Mouse (Mus musculus): Measurements from ENCODE around the gene Sval1.

The Sval1 gene

GRCm38 (mm10) chr6:41951330-41951729 lies at the start of gene Sval1:
Sval1 (plus strand) TSS chr6:41951630.
- no peak for DNase-seq (ENCODE audit: extremely low read depth, insufficient read length, low spot score)

- no peak for DNase-seq (ENCODE audit: extremely low read depth, insufficient read length, low spot score)
These were observed 39.8 kb upstream of the Sval1 start for GRCm38 (mm10) chr6:41911625-41912024.

GRCm38 (mm10) chr6:41914883-41915282 lies 36.5 kb upstream of the Sval1 start:
- peak; percentile 16 for DNase-seq (ENCODE audit: extremely low read depth, insufficient read length, low spot score)

- DNase-seq (ENCODE audit: extremely low read depth, insufficient read length, low spot score): no peak
These were observed 16.4 kb downstream of the Sval1 start, which contains the start of gene Sval3 for GRCm38 (mm10) chr6:41967840-41968239. Sval3 (plus strand) TSS chr6:41968140.

All from 3134 (cell line).